13 mouse cellular contexts compared by ENCODE assay signal in genomic region chr9:47226476-47227271, GRCm38 (mm10).
DNase-seq lines count a peak whose midpoint lies in the region; TF ChIP-seq lines count a peak whose summit lies in the region.
"Had no signal": no experiment of that assay in that cellular context is flagged by ENCODE, and none has a peak within 500 bp of the region (broad histone marks: within the 10 kb centered on the region; RNA-seq: fewer than 3 reads in every experiment).

No protein-coding gene starts in this region.

- DNase-seq in adrenal gland, postnatal 25 days, result peak; percentile 4
- DNase-seq in adrenal gland, postnatal 36 days, result no peak
- DNase-seq in layer of hippocampus, adult 2 months (ENCODE audit: low spot score in 2 of 2), result peak in 1 of 2 experiments; percentile 13
- no peak for DNase-seq in layer of hippocampus, adult 11-12 months (ENCODE audit: low spot score)
- DNase-seq in layer of hippocampus, postnatal 10 days (ENCODE audit: low spot score in 2 of 2), result peak; percentile 20 to 45
- peak; percentile 53 for DNase-seq in right cerebral cortex, postnatal 10 days (ENCODE audit: low spot score in 2 of 2)
- DNase-seq in spleen, postnatal 36 days (ENCODE audit: low spot score in 2 of 2), result no peak
- DNase-seq in heart, adult 8-10 months (ENCODE audit: low spot score), result no peak
- DNase-seq: adrenal gland, postnatal 10 days; liver had no signal

- TF ChIP-seq CTCF in layer of hippocampus, adult 2 months (conservative IDR thresholded peaks at IDR 0.05), result peak; percentile 56

- H3K4me3 ChIP-seq in layer of hippocampus, adult 2 months, result peak overlapping the region; percentile 8; the same call in 1 of the 2 replicates
- H3K4me3 ChIP-seq: embryonic facial prominence, embryonic 15.5 days; midbrain, embryonic 10.5 days; neural tube, embryonic 13.5 days had no signal

- peak overlapping the region; percentile 6; the same call in 1 of the 2 replicates for H3K27ac ChIP-seq in layer of hippocampus, adult 2 months
- H3K27ac ChIP-seq: embryonic facial prominence, embryonic 15.5 days; midbrain, embryonic 10.5 days; neural tube, embryonic 13.5 days had no signal

Comparison
In these comparisons a context has a peak if more than half of its experiments do, and no peak if none do; other contexts are left out.
1. DNase-seq: peak in adrenal gland, postnatal 25 days (single experiment), layer of hippocampus, postnatal 10 days (2 of 2) and right cerebral cortex, postnatal 10 days (2 of 2); none in adrenal gland, postnatal 36 days (0 of 2), layer of hippocampus, adult 11-12 months (single experiment), spleen, postnatal 36 days (0 of 2) and heart, adult 8-10 months (single experiment).